Mouse (Mus musculus): ENCODE results near the gene Ccdc148. TPM values are rescaled to one million over a fixed set of nuclear protein-coding genes. Genes with fewer than 3 reads are reported as not detected.

The Ccdc148 gene
- polyA plus RNA-seq, 1 experiment from 2014 or later = 0.51 TPM

DNA sequence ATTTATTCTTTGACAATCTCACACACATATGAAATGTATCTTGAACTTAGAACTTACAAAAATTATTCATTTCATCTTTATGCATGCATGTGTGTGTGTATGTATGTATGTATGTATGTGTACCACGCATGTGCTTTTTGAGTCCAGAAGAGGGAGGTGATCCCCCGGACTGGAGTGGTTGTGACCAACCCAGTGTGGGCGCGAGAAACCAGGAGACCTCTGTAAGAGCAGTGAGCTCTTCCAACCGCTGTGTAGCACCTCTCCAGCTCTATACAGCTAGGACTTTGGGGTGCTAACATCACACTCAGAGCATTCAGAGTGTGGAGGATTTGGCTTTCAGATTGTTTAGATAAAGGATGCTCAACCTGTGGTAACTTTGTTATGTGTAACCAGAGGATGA is 10.1 kb upstream of the Ccdc148 start:
- no peak overlapping the region for H3K9ac ChIP-seq (ENCODE audit: low read length)
- H3K4me2 ChIP-seq (ENCODE audit: low read length) = no peak overlapping the region
- ATAC-seq (replicated peaks; ENCODE audit: low FRiP score, low TSS enrichment, low read depth) = no peak
- peaks cover 6% of the 10 kb centered on the region; the same call in 1 of the 2 replicates for H3K4me1 ChIP-seq (replicated peaks; ENCODE audit: control insufficient read depth, insufficient read depth, low read length)
- no peaks in the 10 kb centered on the region for H3K27me3 ChIP-seq (replicated peaks; ENCODE audit: control insufficient read depth, insufficient read depth, low read length)
- 95% methylated on average over 5 of the region's 5 CpGs for WGBS
- H3K36me3 ChIP-seq (ENCODE audit: control insufficient read depth, insufficient read depth, low read length) = no peaks in the 10 kb centered on the region
- H3K9me3 ChIP-seq (ENCODE audit: control insufficient read depth, low read length) = no peaks in the 10 kb centered on the region
- H3K4me3 ChIP-seq (ENCODE audit: low read depth, low read length) = no peak overlapping the region
- H3K27ac ChIP-seq (ENCODE audit: low read depth) = no peak overlapping the region
- DNase-seq (ENCODE audit: low spot score) = peak; percentile 29

DNA sequence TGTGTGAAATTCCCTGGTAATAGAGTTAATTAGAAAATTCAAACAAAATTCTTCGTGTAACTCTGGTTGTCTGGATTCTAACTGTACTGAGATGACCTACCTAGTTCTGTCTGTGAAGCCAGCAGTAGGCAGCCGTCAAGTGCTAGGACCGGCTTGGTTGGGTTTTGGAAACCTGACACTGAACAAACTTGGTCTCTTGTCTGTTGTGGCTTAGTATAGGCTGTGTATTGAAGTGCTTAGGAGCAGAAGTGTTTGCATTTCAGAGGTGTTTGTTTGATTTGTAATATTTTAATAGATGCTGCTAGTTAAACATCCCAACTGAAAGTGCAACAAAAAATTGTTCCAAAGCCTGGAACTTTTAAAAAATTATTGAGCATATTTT is 9.7 kb upstream of the Ccdc148 start:
- Histone ChIP-seq H3K27ac (ENCODE audit: low read depth) (no peak overlapping the region), H3K27me3 (replicated peaks; ENCODE audit: control insufficient read depth, insufficient read depth, low read length) (no peaks in the 10 kb centered on the region), H3K9ac (ENCODE audit: low read length) (no peak overlapping the region), H3K36me3 (ENCODE audit: control insufficient read depth, insufficient read depth, low read length) (no peaks in the 10 kb centered on the region), H3K9me3 (ENCODE audit: control insufficient read depth, low read length) (no peaks in the 10 kb centered on the region), H3K4me2 (ENCODE audit: low read length) (no peak overlapping the region), H3K4me3 (ENCODE audit: low read depth, low read length) (no peak overlapping the region), H3K4me1 (replicated peaks; ENCODE audit: control insufficient read depth, insufficient read depth, low read length) (peaks cover 6% of the 10 kb centered on the region; the same call in 1 of the 2 replicates)
- DNase-seq (ENCODE audit: low spot score) = peak; percentile 39
- ATAC-seq (replicated peaks; ENCODE audit: low FRiP score, low TSS enrichment, low read depth) = no peak
- WGBS = 73% methylated on average over 3 of the region's 3 CpGs

DNA sequence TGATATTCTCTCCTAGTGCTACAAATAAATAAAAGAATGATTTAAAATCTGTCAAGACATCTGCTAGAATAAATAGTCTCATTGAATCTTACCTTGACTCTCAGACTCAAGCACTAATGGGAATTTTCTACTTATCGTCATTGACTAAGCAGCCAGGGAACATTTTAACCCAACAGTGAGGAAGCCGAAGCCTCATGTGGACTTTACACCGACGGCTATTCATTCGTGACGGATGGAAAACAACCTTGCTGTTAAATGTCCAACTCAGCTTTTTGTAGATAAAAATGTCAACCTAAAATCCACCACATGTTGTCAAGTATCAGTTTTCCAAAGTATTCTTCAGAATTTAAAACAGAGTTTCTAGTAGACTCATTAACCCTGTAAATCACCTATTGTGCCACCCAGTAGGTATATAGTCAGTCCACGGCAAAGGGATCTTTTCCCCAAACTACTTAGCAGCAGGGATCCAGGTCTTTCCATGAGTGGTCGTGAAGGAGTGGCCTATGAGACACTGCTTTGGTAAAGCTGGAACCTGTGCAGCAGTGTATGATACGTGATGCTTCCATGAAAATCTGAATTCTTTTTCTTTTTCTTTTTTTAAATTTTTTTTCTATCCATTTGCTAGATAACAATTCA is 9.2 kb upstream of the Ccdc148 start:
- no peak overlapping the region for H3K27ac ChIP-seq (ENCODE audit: low read depth)
- H3K4me1 ChIP-seq (replicated peaks; ENCODE audit: control insufficient read depth, insufficient read depth, low read length) = peaks cover 6% of the 10 kb centered on the region; the same call in 1 of the 2 replicates
- no peaks in the 10 kb centered on the region for H3K9me3 ChIP-seq (ENCODE audit: control insufficient read depth, low read length)
- 58% methylated on average over 9 of the region's 9 CpGs for WGBS
- no peak overlapping the region for H3K4me3 ChIP-seq (ENCODE audit: low read depth, low read length)
- H3K27me3 ChIP-seq (replicated peaks; ENCODE audit: control insufficient read depth, insufficient read depth, low read length) = no peaks in the 10 kb centered on the region
- no peak overlapping the region for H3K4me2 ChIP-seq (ENCODE audit: low read length)
- no peak overlapping the region for H3K9ac ChIP-seq (ENCODE audit: low read length)
- H3K36me3 ChIP-seq (ENCODE audit: control insufficient read depth, insufficient read depth, low read length) = no peaks in the 10 kb centered on the region
- DNase-seq (ENCODE audit: low spot score) (peak; percentile 40), ATAC-seq (replicated peaks; ENCODE audit: low FRiP score, low TSS enrichment, low read depth) (no peak)

DNA sequence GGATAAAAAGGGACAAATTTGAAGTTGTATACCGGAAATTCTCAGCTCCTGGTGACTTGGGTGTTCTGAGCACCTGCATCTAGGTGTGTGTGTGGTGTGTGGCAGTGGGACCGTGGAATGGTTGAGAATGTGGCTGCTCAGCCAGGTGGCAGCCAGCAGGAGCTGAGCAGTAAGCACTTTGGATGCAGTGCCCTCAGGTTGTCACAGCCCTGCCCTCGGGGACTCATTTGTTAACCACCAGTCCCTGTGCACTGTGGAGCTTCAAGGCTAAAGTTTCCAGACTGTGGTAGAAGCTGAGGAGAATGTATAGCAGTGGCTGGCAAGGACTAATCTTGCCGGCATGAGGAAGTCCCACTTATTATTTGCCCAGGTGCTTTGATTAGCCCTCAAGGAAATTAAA is 7.3 kb upstream of the Ccdc148 start:
- H3K9ac ChIP-seq (ENCODE audit: low read length) = no peak overlapping the region
- H3K27me3 ChIP-seq (replicated peaks; ENCODE audit: control insufficient read depth, insufficient read depth, low read length) = no peaks in the 10 kb centered on the region
- WGBS = 72% methylated on average over 4 of the region's 4 CpGs
- H3K4me2 ChIP-seq (ENCODE audit: low read length) = no peak overlapping the region
- no peaks in the 10 kb centered on the region for H3K9me3 ChIP-seq (ENCODE audit: control insufficient read depth, low read length)
- H3K4me1 ChIP-seq (replicated peaks; ENCODE audit: control insufficient read depth, insufficient read depth, low read length) = peaks cover 14% of the 10 kb centered on the region
- DNase-seq (ENCODE audit: low spot score) = peak; percentile 49
- no peak for ATAC-seq (replicated peaks; ENCODE audit: low FRiP score, low TSS enrichment, low read depth)
- H3K36me3 ChIP-seq (ENCODE audit: control insufficient read depth, insufficient read depth, low read length) = no peaks in the 10 kb centered on the region
- no peak overlapping the region for H3K4me3 ChIP-seq (ENCODE audit: low read depth, low read length)
- no peak overlapping the region for H3K27ac ChIP-seq (ENCODE audit: low read depth)

DNA sequence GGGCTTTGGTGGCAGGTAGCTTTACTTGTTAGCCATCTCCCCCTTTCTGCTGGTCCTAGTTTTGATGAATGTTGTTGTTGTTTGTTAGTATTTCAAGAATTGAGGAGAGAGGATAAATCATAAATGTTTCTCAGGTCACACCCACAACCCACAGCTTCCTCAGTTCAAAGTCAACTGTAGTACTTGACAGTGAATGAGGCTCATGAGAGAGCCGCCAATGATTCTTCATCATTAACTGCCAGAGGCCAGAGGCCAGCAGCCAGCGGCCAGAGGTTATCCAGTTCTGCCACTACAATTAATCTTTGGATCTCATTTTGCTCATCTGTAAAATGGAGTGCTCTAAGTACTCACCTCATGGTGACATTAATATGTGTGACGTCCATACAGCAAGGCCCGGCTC is 6.5 kb upstream of the Ccdc148 start:
- no peak overlapping the region for H3K4me3 ChIP-seq (ENCODE audit: low read depth, low read length)
- no peak overlapping the region for H3K4me2 ChIP-seq (ENCODE audit: low read length)
- H3K9ac ChIP-seq (ENCODE audit: low read length) = no peak overlapping the region
- no peaks in the 10 kb centered on the region for H3K27me3 ChIP-seq (replicated peaks; ENCODE audit: control insufficient read depth, insufficient read depth, low read length)
- no peak for ATAC-seq (replicated peaks; ENCODE audit: low FRiP score, low TSS enrichment, low read depth)
- DNase-seq (ENCODE audit: low spot score) = peak; percentile 4
- H3K36me3 ChIP-seq (ENCODE audit: control insufficient read depth, insufficient read depth, low read length) = no peaks in the 10 kb centered on the region
- no peak overlapping the region for H3K27ac ChIP-seq (ENCODE audit: low read depth)
- no peaks in the 10 kb centered on the region for H3K9me3 ChIP-seq (ENCODE audit: control insufficient read depth, low read length)
- 79% methylated on average over 4 of the region's 4 CpGs for WGBS
- H3K4me1 ChIP-seq (replicated peaks; ENCODE audit: control insufficient read depth, insufficient read depth, low read length) = peaks cover 19% of the 10 kb centered on the region

DNA sequence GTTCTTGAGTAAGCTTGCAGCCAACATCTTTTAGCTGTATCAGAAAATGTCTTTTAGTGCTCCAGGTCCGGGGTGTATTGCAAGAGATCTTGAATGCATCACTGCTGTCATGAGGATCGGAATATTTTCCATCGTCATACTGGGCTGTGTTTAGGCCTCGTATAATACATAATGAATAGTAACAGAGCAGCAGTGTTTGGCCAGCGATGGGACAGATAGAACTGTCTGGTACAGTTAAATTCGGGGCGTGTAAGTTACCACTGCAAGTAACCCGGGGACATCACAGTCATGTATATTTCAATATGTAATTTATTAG is 1.8 kb upstream of the Ccdc148 start:
- Histone ChIP-seq H3K4me2 (ENCODE audit: low read length) (peak overlapping the region; percentile 65), H3K4me1 (replicated peaks; ENCODE audit: control insufficient read depth, insufficient read depth, low read length) (peaks cover 16% of the 10 kb centered on the region), H3K27ac (ENCODE audit: low read depth) (no peak overlapping the region), H3K27me3 (replicated peaks; ENCODE audit: control insufficient read depth, insufficient read depth, low read length) (no peaks in the 10 kb centered on the region), H3K4me3 (ENCODE audit: low read depth, low read length) (peak overlapping the region; percentile 90), H3K9me3 (ENCODE audit: control insufficient read depth, low read length) (no peaks in the 10 kb centered on the region), H3K9ac (ENCODE audit: low read length) (peak overlapping the region; percentile 81; the same call in 1 of the 2 replicates), H3K36me3 (ENCODE audit: control insufficient read depth, insufficient read depth, low read length) (no peaks in the 10 kb centered on the region)
- ATAC-seq (replicated peaks; ENCODE audit: low FRiP score, low TSS enrichment, low read depth) (no peak), DNase-seq (ENCODE audit: low spot score) (no peak)
- WGBS = 23% methylated on average over 8 of the region's 8 CpGs

DNA sequence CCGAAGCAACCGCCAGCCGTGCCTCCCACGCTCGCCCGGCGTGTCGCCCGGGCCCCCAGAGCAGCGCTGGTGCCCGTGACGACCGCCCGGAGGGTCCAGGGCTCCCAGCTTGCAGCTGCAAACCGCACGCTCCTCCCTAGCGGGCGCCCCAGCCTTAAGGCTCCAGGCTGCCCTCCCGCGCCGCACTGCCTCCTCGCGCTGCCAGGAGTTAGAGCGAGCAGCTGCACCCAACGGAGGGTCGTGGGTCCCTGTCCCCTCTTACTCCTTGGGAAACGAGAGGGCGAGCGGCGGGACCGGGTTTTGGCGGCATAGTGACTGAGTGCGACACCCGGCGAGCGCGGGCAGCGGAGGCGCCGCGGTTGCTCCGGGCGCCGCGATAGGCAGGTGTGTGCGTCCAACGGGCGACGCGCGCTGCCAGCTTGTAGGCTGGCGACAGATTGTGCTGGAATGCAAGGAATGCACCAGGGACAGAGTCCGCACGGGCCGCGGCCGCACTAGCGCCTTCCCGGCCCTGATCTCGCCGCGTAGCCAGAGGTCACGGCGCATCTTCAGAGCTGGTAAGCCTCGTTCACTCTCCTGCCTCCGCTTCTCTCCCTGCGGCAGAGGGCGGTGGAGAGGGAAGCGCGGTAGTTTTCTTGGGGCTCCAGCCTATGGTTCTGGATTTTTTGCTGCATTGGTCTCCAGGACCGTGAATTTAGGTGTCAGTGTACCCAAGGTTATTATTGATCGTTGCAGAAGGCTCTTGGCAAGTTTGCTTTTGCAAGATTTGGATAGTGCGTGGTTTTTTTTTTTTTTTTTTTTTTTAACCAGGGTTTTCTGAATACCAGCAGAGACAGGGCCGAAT is 1.2 kb upstream of the Ccdc148 start:
- Histone ChIP-seq H3K4me2 (ENCODE audit: low read length) (peak overlapping the region; percentile 65), H3K9ac (ENCODE audit: low read length) (peak overlapping the region; percentile 81), H3K4me1 (replicated peaks; ENCODE audit: control insufficient read depth, insufficient read depth, low read length) (peaks cover 16% of the 10 kb centered on the region), H3K27me3 (replicated peaks; ENCODE audit: control insufficient read depth, insufficient read depth, low read length) (no peaks in the 10 kb centered on the region), H3K4me3 (ENCODE audit: low read depth, low read length) (peak overlapping the region; percentile 90), H3K36me3 (ENCODE audit: control insufficient read depth, insufficient read depth, low read length) (no peaks in the 10 kb centered on the region), H3K9me3 (ENCODE audit: control insufficient read depth, low read length) (no peaks in the 10 kb centered on the region), H3K27ac (ENCODE audit: low read depth) (peak overlapping the region; percentile 84)
- DNase-seq (ENCODE audit: low spot score) (peak; percentile 84), ATAC-seq (replicated peaks; ENCODE audit: low FRiP score, low TSS enrichment, low read depth) (peak; percentile 54)
- under 1% methylated on average over 73 of the region's 74 CpGs for WGBS

DNA sequence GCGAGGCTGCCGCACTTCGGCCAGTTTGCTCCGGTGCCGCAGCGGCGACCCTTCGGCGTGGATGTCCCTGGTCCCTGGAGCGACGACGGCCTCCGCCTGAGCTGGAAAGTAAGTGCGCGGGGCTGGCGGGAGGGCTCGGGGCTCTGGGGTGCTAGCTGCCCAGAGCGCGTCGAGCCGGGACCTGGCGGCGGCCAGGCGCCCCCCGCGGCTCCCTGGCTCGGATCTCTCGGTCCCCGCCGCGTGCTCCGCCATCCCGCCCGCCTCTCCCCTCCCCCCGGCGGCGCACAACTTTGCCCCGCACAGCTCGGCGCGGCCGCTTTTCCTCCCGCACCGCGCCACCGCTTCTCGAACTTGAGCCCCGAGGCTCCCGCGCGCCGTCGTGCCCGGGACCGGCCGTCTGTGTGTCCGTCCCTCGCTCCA is 548 bp upstream of the Ccdc148 start:
- H3K4me3 ChIP-seq (ENCODE audit: low read depth, low read length) = peak overlapping the region; percentile 90
- no peaks in the 10 kb centered on the region for H3K36me3 ChIP-seq (ENCODE audit: control insufficient read depth, insufficient read depth, low read length)
- peaks cover 16% of the 10 kb centered on the region for H3K4me1 ChIP-seq (replicated peaks; ENCODE audit: control insufficient read depth, insufficient read depth, low read length)
- peak overlapping the region; percentile 65 for H3K4me2 ChIP-seq (ENCODE audit: low read length)
- H3K9ac ChIP-seq (ENCODE audit: low read length) = peak overlapping the region; percentile 81
- ATAC-seq (replicated peaks; ENCODE audit: low FRiP score, low TSS enrichment, low read depth) (peak; percentile 52), DNase-seq (ENCODE audit: low spot score) (peak; percentile 82)
- H3K9me3 ChIP-seq (ENCODE audit: control insufficient read depth, low read length) = no peaks in the 10 kb centered on the region
- WGBS = 1% methylated on average over 36 of the region's 58 CpGs
- no peaks in the 10 kb centered on the region for H3K27me3 ChIP-seq (replicated peaks; ENCODE audit: control insufficient read depth, insufficient read depth, low read length)
- peak overlapping the region; percentile 84 for H3K27ac ChIP-seq (ENCODE audit: low read depth)
